Mouse (Mus musculus): Measurements from ENCODE around the gene Eif4ebp2.

The Eif4ebp2 gene

GRCm38 (mm10) chr10:61410193-61410592, 42.3 kb downstream of the Eif4ebp2 start:
- H3K4me3 ChIP-seq (replicated peaks; ENCODE audit: low read length): no peak overlapping the region; the same call in 1 of the 2 replicates
- H3K4me1 ChIP-seq (replicated peaks; ENCODE audit: low read depth, low read length): peaks cover 91% of the 10 kb centered on the region
- no peaks in the 10 kb centered on the region for H3K9me3 ChIP-seq (ENCODE audit: low read length)
- no peaks in the 10 kb centered on the region; the same call in 1 of the 2 replicates for H3K27me3 ChIP-seq (ENCODE audit: insufficient read depth, low read length)
- TF ChIP-seq CTCF (conservative IDR thresholded peaks at IDR 0.05; ENCODE audit: low read length) (no peak), NANOG (IDR thresholded peaks at IDR 0.05; ENCODE audit: borderline replicate concordance, low read length) (no peak), POU5F1 (IDR thresholded peaks at IDR 0.05; ENCODE audit: borderline replicate concordance, low read length) (no peak)
- H3K36me3 ChIP-seq (ENCODE audit: insufficient read depth, low read length): no peaks in the 10 kb centered on the region

GRCm38 (mm10) chr10:61409776-61410175, 42.7 kb downstream of the Eif4ebp2 start:
- Histone ChIP-seq H3K4me1 (replicated peaks; ENCODE audit: low read depth, low read length) (peaks cover 91% of the 10 kb centered on the region), H3K36me3 (ENCODE audit: insufficient read depth, low read length) (no peaks in the 10 kb centered on the region), H3K9me3 (ENCODE audit: low read length) (no peaks in the 10 kb centered on the region), H3K27me3 (ENCODE audit: insufficient read depth, low read length) (no peaks in the 10 kb centered on the region; the same call in 1 of the 2 replicates), H3K4me3 (replicated peaks; ENCODE audit: low read length) (no peak overlapping the region; the same call in 1 of the 2 replicates)
- no peak for TF ChIP-seq CTCF (conservative IDR thresholded peaks at IDR 0.05; ENCODE audit: low read length)
- TF ChIP-seq NANOG (IDR thresholded peaks at IDR 0.05; ENCODE audit: borderline replicate concordance, low read length): no peak
- no peak for TF ChIP-seq POU5F1 (IDR thresholded peaks at IDR 0.05; ENCODE audit: borderline replicate concordance, low read length)

GRCm38 (mm10) chr10:61405958-61406357, 46.5 kb downstream of the Eif4ebp2 start:
- H3K36me3 ChIP-seq (ENCODE audit: insufficient read depth, low read length): no peaks in the 10 kb centered on the region
- TF ChIP-seq NANOG (IDR thresholded peaks at IDR 0.05; ENCODE audit: borderline replicate concordance, low read length) (no peak), POU5F1 (IDR thresholded peaks at IDR 0.05; ENCODE audit: borderline replicate concordance, low read length) (no peak), CTCF (conservative IDR thresholded peaks at IDR 0.05; ENCODE audit: low read length) (no peak)
- H3K4me3 ChIP-seq (replicated peaks; ENCODE audit: low read length): peak overlapping the region; percentile 45
- H3K4me1 ChIP-seq (replicated peaks; ENCODE audit: low read depth, low read length): peaks cover 67% of the 10 kb centered on the region
- no peaks in the 10 kb centered on the region; the same call in 1 of the 2 replicates for H3K27me3 ChIP-seq (ENCODE audit: insufficient read depth, low read length)
- peaks cover 7% of the 10 kb centered on the region; the same call in 1 of the 2 replicates for H3K9me3 ChIP-seq (ENCODE audit: low read length)

- H3K4me3 ChIP-seq (replicated peaks; ENCODE audit: low read length): no peak overlapping the region
- peaks cover 49% of the 10 kb centered on the region for H3K4me1 ChIP-seq (replicated peaks; ENCODE audit: low read depth, low read length)
- H3K36me3 ChIP-seq (ENCODE audit: insufficient read depth, low read length): no peaks in the 10 kb centered on the region
- no peak for TF ChIP-seq NANOG (IDR thresholded peaks at IDR 0.05; ENCODE audit: borderline replicate concordance, low read length)
- no peak for TF ChIP-seq CTCF (conservative IDR thresholded peaks at IDR 0.05; ENCODE audit: low read length)
- TF ChIP-seq POU5F1 (IDR thresholded peaks at IDR 0.05; ENCODE audit: borderline replicate concordance, low read length): no peak
- no peaks in the 10 kb centered on the region; the same call in 1 of the 2 replicates for H3K27me3 ChIP-seq (ENCODE audit: insufficient read depth, low read length)
- H3K9me3 ChIP-seq (ENCODE audit: low read length): peaks cover 10% of the 10 kb centered on the region; the same call in 1 of the 2 replicates
Measured at GRCm38 (mm10) chr10:61402911-61403310, 49.5 kb downstream of the Eif4ebp2 start.

- Histone ChIP-seq H3K4me3 (replicated peaks; ENCODE audit: low read length) (no peak overlapping the region), H3K27me3 (ENCODE audit: insufficient read depth, low read length) (no peaks in the 10 kb centered on the region; the same call in 1 of the 2 replicates), H3K9me3 (ENCODE audit: low read length) (peaks cover 10% of the 10 kb centered on the region; the same call in 1 of the 2 replicates), H3K36me3 (ENCODE audit: insufficient read depth, low read length) (no peaks in the 10 kb centered on the region), H3K4me1 (replicated peaks; ENCODE audit: low read depth, low read length) (peaks cover 49% of the 10 kb centered on the region)
- TF ChIP-seq POU5F1 (IDR thresholded peaks at IDR 0.05; ENCODE audit: borderline replicate concordance, low read length) (no peak), CTCF (conservative IDR thresholded peaks at IDR 0.05; ENCODE audit: low read length) (peak; percentile 54)
Measured at GRCm38 (mm10) chr10:61402480-61402879, 50.0 kb downstream of the Eif4ebp2 start.

GRCm38 (mm10) chr10:61400407-61400806, 52.1 kb downstream of the Eif4ebp2 start:
- H3K4me1 ChIP-seq (replicated peaks; ENCODE audit: low read depth, low read length): peaks cover 37% of the 10 kb centered on the region
- no peaks in the 10 kb centered on the region for H3K27me3 ChIP-seq (ENCODE audit: insufficient read depth, low read length)
- no peak for TF ChIP-seq CTCF (conservative IDR thresholded peaks at IDR 0.05; ENCODE audit: low read length)
- TF ChIP-seq POU5F1 (IDR thresholded peaks at IDR 0.05; ENCODE audit: borderline replicate concordance, low read length): no peak
- no peak for TF ChIP-seq NANOG (IDR thresholded peaks at IDR 0.05; ENCODE audit: borderline replicate concordance, low read length)
- no peak overlapping the region for H3K4me3 ChIP-seq (replicated peaks; ENCODE audit: low read length)
- H3K9me3 ChIP-seq (ENCODE audit: low read length): peaks cover 10% of the 10 kb centered on the region; the same call in 1 of the 2 replicates
- no peaks in the 10 kb centered on the region for H3K36me3 ChIP-seq (ENCODE audit: insufficient read depth, low read length)

- Histone ChIP-seq H3K9me3 (ENCODE audit: low read length) (peaks cover 10% of the 10 kb centered on the region; the same call in 1 of the 2 replicates), H3K4me1 (replicated peaks; ENCODE audit: low read depth, low read length) (peaks cover 38% of the 10 kb centered on the region), H3K4me3 (replicated peaks; ENCODE audit: low read length) (no peak overlapping the region), H3K27me3 (ENCODE audit: insufficient read depth, low read length) (no peaks in the 10 kb centered on the region), H3K36me3 (ENCODE audit: insufficient read depth, low read length) (no peaks in the 10 kb centered on the region)
- TF ChIP-seq POU5F1 (IDR thresholded peaks at IDR 0.05; ENCODE audit: borderline replicate concordance, low read length): no peak
- TF ChIP-seq CTCF (conservative IDR thresholded peaks at IDR 0.05; ENCODE audit: low read length): peak; percentile 81
Measured at GRCm38 (mm10) chr10:61399156-61399734, 53.2 kb downstream of the Eif4ebp2 start.

GRCm38 (mm10) chr10:61398125-61398524, 54.3 kb downstream of the Eif4ebp2 start:
- Histone ChIP-seq H3K4me3 (replicated peaks; ENCODE audit: low read length) (no peak overlapping the region), H3K27me3 (ENCODE audit: insufficient read depth, low read length) (no peaks in the 10 kb centered on the region), H3K4me1 (replicated peaks; ENCODE audit: low read depth, low read length) (peaks cover 48% of the 10 kb centered on the region), H3K9me3 (ENCODE audit: low read length) (peaks cover 10% of the 10 kb centered on the region; the same call in 1 of the 2 replicates), H3K36me3 (ENCODE audit: insufficient read depth, low read length) (no peaks in the 10 kb centered on the region)
- TF ChIP-seq POU5F1 (IDR thresholded peaks at IDR 0.05; ENCODE audit: borderline replicate concordance, low read length) (no peak), CTCF (conservative IDR thresholded peaks at IDR 0.05; ENCODE audit: low read length) (no peak), NANOG (IDR thresholded peaks at IDR 0.05; ENCODE audit: borderline replicate concordance, low read length) (no peak)

Measured in E14TG2a.4 (cell line).